ENCODE assay signal across 19 mouse cellular contexts in genomic region chr2:25125146-25125545, GRCm38 (mm10). TPM values are rescaled to one million over a fixed set of nuclear protein-coding genes. Genes with fewer than 3 reads are reported as not detected.
DNase-seq lines count a peak whose midpoint lies in the region; ATAC-seq lines count a peak whose summit lies in the region.
"Had no signal": no experiment of that assay in that cellular context is flagged by ENCODE, and none has a peak within 500 bp of the region (broad histone marks: within the 10 kb centered on the region; RNA-seq: fewer than 3 reads in every experiment).

No protein-coding gene starts in this region.

- peak overlapping the region; percentile 85; the same call in 1 of the 2 replicates for H3K27ac ChIP-seq in lung, embryonic 15.5 days
- peak overlapping the region; percentile 67 for H3K27ac ChIP-seq in embryonic facial prominence, embryonic 14.5 days (replicated peaks; ENCODE audit: low read depth, low read length)
- H3K27ac ChIP-seq in hindbrain, embryonic 10.5 days, result peak overlapping the region; percentile 95
- peak overlapping the region; percentile 85 for H3K27ac ChIP-seq in midbrain, embryonic 14.5 days (replicated peaks; ENCODE audit: low read depth, low read length)

- H3K27me3 ChIP-seq in lung, embryonic 15.5 days, result no peaks in the 10 kb centered on the region
- no peaks in the 10 kb centered on the region for H3K27me3 ChIP-seq in embryonic facial prominence, embryonic 14.5 days (replicated peaks; ENCODE audit: control insufficient read depth, insufficient read depth, low read length)
- peaks cover 19% of the 10 kb centered on the region for H3K27me3 ChIP-seq in hindbrain, embryonic 10.5 days (ENCODE audit: insufficient read depth, poor library complexity, severe bottlenecking)
- no peaks in the 10 kb centered on the region for H3K27me3 ChIP-seq in midbrain, embryonic 14.5 days (ENCODE audit: control insufficient read depth, insufficient read depth, low read length)
- H3K27me3 ChIP-seq: embryonic facial prominence, embryonic 15.5 days; heart, embryonic 15.5 days had no signal

- no peak overlapping the region for H3K9ac ChIP-seq in lung, embryonic 15.5 days
- H3K9ac ChIP-seq in embryonic facial prominence, embryonic 14.5 days (ENCODE audit: low read depth, low read length), result no peak overlapping the region
- H3K9ac ChIP-seq in midbrain, embryonic 14.5 days (replicated peaks; ENCODE audit: low read length), result no peak overlapping the region
- H3K9ac ChIP-seq: embryonic facial prominence, embryonic 15.5 days; heart, embryonic 15.5 days had no signal

- no peaks in the 10 kb centered on the region for H3K9me3 ChIP-seq in lung, embryonic 15.5 days
- H3K9me3 ChIP-seq in embryonic facial prominence, embryonic 14.5 days (ENCODE audit: control insufficient read depth, low read length), result no peaks in the 10 kb centered on the region
- H3K9me3 ChIP-seq in hindbrain, embryonic 10.5 days, result no peaks in the 10 kb centered on the region
- no peaks in the 10 kb centered on the region for H3K9me3 ChIP-seq in midbrain, embryonic 14.5 days (ENCODE audit: control insufficient read depth, low read length)
- H3K9me3 ChIP-seq: embryonic facial prominence, embryonic 15.5 days; heart, embryonic 15.5 days had no signal

- no peak for ATAC-seq in lung, embryonic 15.5 days (ENCODE audit: borderline replicate concordance, extremely low read depth, low FRiP score, low TSS enrichment)
- ATAC-seq in embryonic facial prominence, embryonic 14.5 days (ENCODE audit: low read depth), result no peak
- ATAC-seq in midbrain, embryonic 14.5 days (ENCODE audit: low FRiP score, low TSS enrichment), result no peak
- ATAC-seq in megakaryocyte-erythroid progenitor cell, adult 5-6 weeks (replicated peaks; ENCODE audit: low FRiP score, low TSS enrichment, poor library complexity, severe bottlenecking), result no peak
- ATAC-seq: lung, postnatal 0 days had no signal

- DNase-seq in lung, postnatal 25 days (ENCODE audit: low spot score), result no peak
- no peak for DNase-seq in embryonic facial prominence, embryonic 14.5 days (ENCODE audit: low spot score)
- no peak for DNase-seq in hindbrain, embryonic 10.5 days (ENCODE audit: low spot score)
- no peak for DNase-seq in midbrain, embryonic 14.5 days
- no peak for DNase-seq in layer of hippocampus, adult 9-10 months (ENCODE audit: low spot score)
- DNase-seq in urinary bladder, postnatal 10 days (ENCODE audit: low spot score), result no peak
- DNase-seq: adrenal gland, postnatal 14 days; cerebellum, postnatal 14 days; kidney, postnatal 10 days; thymus, postnatal 25 days had no signal

- peaks cover 20% of the 10 kb centered on the region for H3K4me1 ChIP-seq in lung, embryonic 15.5 days
- peaks cover 8% of the 10 kb centered on the region; the same call in 1 of the 2 replicates for H3K4me1 ChIP-seq in embryonic facial prominence, embryonic 14.5 days (ENCODE audit: control insufficient read depth, insufficient read depth, low read length)
- peaks cover 72% of the 10 kb centered on the region for H3K4me1 ChIP-seq in hindbrain, embryonic 10.5 days (replicated peaks)
- H3K4me1 ChIP-seq in midbrain, embryonic 14.5 days (ENCODE audit: control insufficient read depth, insufficient read depth, low read length), result peaks cover 28% of the 10 kb centered on the region; the same call in 1 of the 2 replicates

- WGBS in lung, embryonic 15.5 days, result 83% methylated on average over 6 of the region's 6 CpGs
- 90% methylated on average over 6 of the region's 6 CpGs for WGBS in embryonic facial prominence, embryonic 14.5 days
- 77% methylated on average over 6 of the region's 6 CpGs for WGBS in hindbrain, embryonic 10.5 days
- WGBS in midbrain, embryonic 14.5 days, result 52% methylated on average over 6 of the region's 6 CpGs

- no peak overlapping the region for H3K4me3 ChIP-seq in lung, embryonic 15.5 days
- no peak overlapping the region for H3K4me3 ChIP-seq in embryonic facial prominence, embryonic 14.5 days (ENCODE audit: low read depth, low read length)
- H3K4me3 ChIP-seq in hindbrain, embryonic 10.5 days, result no peak overlapping the region
- no peak overlapping the region for H3K4me3 ChIP-seq in midbrain, embryonic 14.5 days (replicated peaks; ENCODE audit: low read depth, low read length)
- H3K4me3 ChIP-seq: embryonic facial prominence, embryonic 15.5 days; heart, embryonic 15.5 days had no signal

- H3K36me3 ChIP-seq in lung, embryonic 15.5 days, result no peaks in the 10 kb centered on the region
- no peaks in the 10 kb centered on the region for H3K36me3 ChIP-seq in embryonic facial prominence, embryonic 14.5 days (ENCODE audit: control insufficient read depth, insufficient read depth, low read length)
- H3K36me3 ChIP-seq in hindbrain, embryonic 10.5 days, result no peaks in the 10 kb centered on the region
- H3K36me3 ChIP-seq in midbrain, embryonic 14.5 days (ENCODE audit: control insufficient read depth, insufficient read depth, low read length), result no peaks in the 10 kb centered on the region
- H3K36me3 ChIP-seq: embryonic facial prominence, embryonic 15.5 days; heart, embryonic 15.5 days had no signal

- no peak overlapping the region for H3K4me2 ChIP-seq in lung, embryonic 15.5 days
- H3K4me2 ChIP-seq in embryonic facial prominence, embryonic 14.5 days (ENCODE audit: low read depth, low read length), result no peak overlapping the region
- no peak overlapping the region for H3K4me2 ChIP-seq in midbrain, embryonic 14.5 days (ENCODE audit: low read length)
- H3K4me2 ChIP-seq: embryonic facial prominence, embryonic 15.5 days; heart, embryonic 15.5 days had no signal

RNA-seq across cellular contexts. Expression of gene Noxa1, which starts 30.2 kb away (rescaled TPM):
- polyA plus RNA-seq in lung, embryonic 15.5 days (2015; fragmentation: Nextera tagmentation; extraction: Ambion mirVana), result 1.0 and 1.1 TPM in 2 replicates
- 0.38 and 0.71 TPM in 2 replicates for polyA plus RNA-seq in embryonic facial prominence, embryonic 14.5 days (2014; fragmentation: Nextera tagmentation; extraction: Ambion mirVana)
- polyA plus RNA-seq in hindbrain, embryonic 10.5 days (2016; fragmentation: Nextera tagmentation; extraction: Ambion mirVana), result 0.22 and 0.38 TPM in 2 replicates
- polyA plus RNA-seq in midbrain, embryonic 14.5 days (2014; fragmentation: Nextera tagmentation; extraction: Ambion mirVana), result not detected in 2 replicates
- not detected in 2 replicates for total RNA-seq in megakaryocyte-erythroid progenitor cell, adult 5-6 weeks (2014; fragmentation: Nextera tagmentation)
- total RNA-seq in megakaryocyte-erythroid progenitor cell, adult 5-6 weeks (2017), result 1.1 TPM in 1 of 2 replicates, not detected in the other
- total RNA-seq: adrenal gland, postnatal 14 days; granulocyte monocyte progenitor cell, adult 5-6 weeks; layer of hippocampus, postnatal 10 days had no signal

RNA-seq across cellular contexts. Expression of gene Entpd8, which starts 45.0 kb away (rescaled TPM):
- polyA plus RNA-seq in lung, embryonic 15.5 days (2015; fragmentation: Nextera tagmentation; extraction: Ambion mirVana), result 0.31 and 0.52 TPM in 2 replicates
- 0.22 TPM in 1 of 2 replicates, not detected in the other for polyA plus RNA-seq in embryonic facial prominence, embryonic 14.5 days (2014; fragmentation: Nextera tagmentation; extraction: Ambion mirVana)
- polyA plus RNA-seq in hindbrain, embryonic 10.5 days (2016; fragmentation: Nextera tagmentation; extraction: Ambion mirVana), result not detected in 2 replicates
- not detected in 2 replicates for polyA plus RNA-seq in midbrain, embryonic 14.5 days (2014; fragmentation: Nextera tagmentation; extraction: Ambion mirVana)
- not detected in 2 replicates for total RNA-seq in megakaryocyte-erythroid progenitor cell, adult 5-6 weeks (2014; fragmentation: Nextera tagmentation)
- not detected in 2 replicates for total RNA-seq in megakaryocyte-erythroid progenitor cell, adult 5-6 weeks (2017)
- total RNA-seq: granulocyte monocyte progenitor cell, adult 5-6 weeks; layer of hippocampus, postnatal 10 days; MEL had no signal
- polyA plus RNA-seq: embryonic facial prominence, embryonic 15.5 days; heart, embryonic 15.5 days; limb, embryonic 11.5 days had no signal

RNA-seq across cellular contexts. Expression of gene Nrarp, which starts 55.4 kb away (rescaled TPM):
- 15.7 and 16.0 TPM in 2 replicates for polyA plus RNA-seq in lung, embryonic 15.5 days (2015; fragmentation: Nextera tagmentation; extraction: Ambion mirVana)
- 16.5 and 20.9 TPM in 2 replicates for polyA plus RNA-seq in embryonic facial prominence, embryonic 14.5 days (2014; fragmentation: Nextera tagmentation; extraction: Ambion mirVana)
- 77.4 and 108 TPM in 2 replicates for polyA plus RNA-seq in hindbrain, embryonic 10.5 days (2016; fragmentation: Nextera tagmentation; extraction: Ambion mirVana)
- polyA plus RNA-seq in midbrain, embryonic 14.5 days (2014; fragmentation: Nextera tagmentation; extraction: Ambion mirVana), result 13.0 and 20.8 TPM in 2 replicates
- total RNA-seq in megakaryocyte-erythroid progenitor cell, adult 5-6 weeks (2014; fragmentation: Nextera tagmentation), result 3.5 and 4.6 TPM in 2 replicates
- 1.3 and 2.4 TPM in 2 replicates for total RNA-seq in megakaryocyte-erythroid progenitor cell, adult 5-6 weeks (2017)
